Mouse (Mus musculus) central nervous system, embryonic 11.5 days (tissue): ENCODE data around the gene Atp4a. TPM values are rescaled to one million over a fixed set of nuclear protein-coding genes. Genes with fewer than 3 reads are reported as not detected.

ENCODE experiments used
- polyA plus RNA-seq: library from polyadenylated mRNA; depleted of rRNA; stranded (reverse); fragments of >200 nt; gene quantifications from 2 replicates; pipeline ENCODE4 v1.2.3, GENCODE M21; 2012; rRNA removed

Atp4a gene
- 0.70 and 1.3 TPM in 2 replicates for polyA plus RNA-seq

GRCm38 (mm10) chr7:30711942-30712341 lies at the start of gene Atp4a:
Gene Atp4a, plus strand, starts transcription at chr7:30712209.

GRCm38 (mm10) chr7:30664529-30665200 lies 47.3 kb upstream of the Atp4a start, which contains the start of gene Haus5:
Gene Haus5, minus strand, starts transcription at chr7:30664994.

GRCm38 (mm10) chr7:30671480-30671879 lies 40.5 kb upstream of the Atp4a start, which contains the start of gene Pmis2:
Gene Pmis2, minus strand, starts transcription at chr7:30671605.

GRCm38 (mm10) chr7:30698589-30698988 lies 13.4 kb upstream of the Atp4a start, which contains the start of gene 2200002J24Rik:
Gene 2200002J24Rik, plus strand, starts transcription at chr7:30698926.

GRCm38 (mm10) chr7:30729396-30730063 lies 17.5 kb downstream of the Atp4a start, which contains the start of gene Tmem147:
Gene Tmem147, minus strand, starts transcription at chr7:30729540.

GRCm38 (mm10) chr7:30743617-30744016 lies 31.6 kb downstream of the Atp4a start, which contains the start of gene Gapdhs:
Gene Gapdhs, minus strand, starts transcription at chr7:30743681.

GRCm38 (mm10) chr7:30751086-30751669 lies 39.2 kb downstream of the Atp4a start, which contains the start of gene Sbsn:
Gene Sbsn, plus strand, starts transcription at chr7:30751471.

GRCm38 (mm10) chr7:30763456-30763855 lies 51.4 kb downstream of the Atp4a start, which contains the start of gene Dmkn:
Gene Dmkn, plus strand, starts transcription at chr7:30763756.

Other genes starting within 250 kb of the Atp4a start
- gene Prodh2, start 218.6 kb upstream of the Atp4a start, polyA plus RNA-seq = 0.82 and 3.3 TPM in 2 replicates
- gene Arhgap33, start 177.1 kb upstream of the Atp4a start, polyA plus RNA-seq = 102 and 119 TPM in 2 replicates
- 6.4 and 6.8 TPM in 2 replicates for gene Hspb6, start 160.0 kb upstream of the Atp4a start, polyA plus RNA-seq
- gene Proser3, start 159.9 kb upstream of the Atp4a start, polyA plus RNA-seq = 22.3 and 28.9 TPM in 2 replicates
- gene Lin37, start 152.4 kb upstream of the Atp4a start, polyA plus RNA-seq = 35.8 and 38.5 TPM in 2 replicates
- gene U2af1l4, start 148.9 kb upstream of the Atp4a start, polyA plus RNA-seq = 57.5 and 77.8 TPM in 2 replicates
- gene Gm49396, start 148.9 kb upstream of the Atp4a start, polyA plus RNA-seq = 5.6 and 6.0 TPM in 2 replicates
- gene Psenen, start 148.6 kb upstream of the Atp4a start, polyA plus RNA-seq = 98.4 and 114 TPM in 2 replicates
- gene Igflr1, start 146.8 kb upstream of the Atp4a start, polyA plus RNA-seq = 5.5 and 9.1 TPM in 2 replicates
- gene Kmt2b, start 123.5 kb upstream of the Atp4a start, polyA plus RNA-seq = 55.4 and 66.3 TPM in 2 replicates
- gene Zbtb32, start 113.3 kb upstream of the Atp4a start, polyA plus RNA-seq = 0.20 and 0.45 TPM in 2 replicates
- 1.9 and 4.0 TPM in 2 replicates for gene Upk1a, start 99.4 kb upstream of the Atp4a start, polyA plus RNA-seq
- gene Cox6b1, start 86.1 kb upstream of the Atp4a start, polyA plus RNA-seq = 789 and 842 TPM in 2 replicates
- 0.07 and 0.18 TPM in 2 replicates for gene Etv2, start 76.4 kb upstream of the Atp4a start, polyA plus RNA-seq
- 68.3 and 129 TPM in 2 replicates for gene Rbm42, start 61.9 kb upstream of the Atp4a start, polyA plus RNA-seq
- gene Haus5, start 47.2 kb upstream of the Atp4a start, polyA plus RNA-seq = 50.6 and 72.4 TPM in 2 replicates
- gene Pmis2, start 40.6 kb upstream of the Atp4a start, polyA plus RNA-seq = not detected in 2 replicates
- gene 2200002J24Rik, start 13.3 kb upstream of the Atp4a start, polyA plus RNA-seq = not detected in 2 replicates
- 66.3 and 120 TPM in 2 replicates for gene Tmem147, start 17.3 kb downstream of the Atp4a start, polyA plus RNA-seq
- 0.16 TPM in 1 of 2 replicates, not detected in the other for gene Gapdhs, start 31.5 kb downstream of the Atp4a start, polyA plus RNA-seq
- gene Sbsn, start 39.3 kb downstream of the Atp4a start, polyA plus RNA-seq = 5.4 and 6.3 TPM in 2 replicates
- gene Dmkn, start 51.5 kb downstream of the Atp4a start, polyA plus RNA-seq = 0.06 and 0.15 TPM in 2 replicates
- not detected in 2 replicates for gene Krtdap, start 75.7 kb downstream of the Atp4a start, polyA plus RNA-seq
- gene Ffar2, start 111.6 kb downstream of the Atp4a start, polyA plus RNA-seq = 0.05 and 0.21 TPM in 2 replicates
- 0.05 TPM in 1 of 2 replicates, not detected in the other for gene Ffar3, start 144.0 kb downstream of the Atp4a start, polyA plus RNA-seq
- 0.02 TPM in 1 of 2 replicates, not detected in the other for gene Ffar1, start 149.4 kb downstream of the Atp4a start, polyA plus RNA-seq
- 0.01 and 0.05 TPM in 2 replicates for gene Cd22, start 168.1 kb downstream of the Atp4a start, polyA plus RNA-seq
- gene Mag, start 202.7 kb downstream of the Atp4a start, polyA plus RNA-seq = 0.26 and 0.46 TPM in 2 replicates
- gene Hamp2, start 212.5 kb downstream of the Atp4a start, polyA plus RNA-seq = not detected in 2 replicates
- not detected in 2 replicates for gene Hamp, start 231.8 kb downstream of the Atp4a start, polyA plus RNA-seq
- 97.2 and 156 TPM in 2 replicates for gene Usf2, start 244.6 kb downstream of the Atp4a start, polyA plus RNA-seq